Mouse (Mus musculus): Measurements from ENCODE around the gene Galnt10.

DNA sequence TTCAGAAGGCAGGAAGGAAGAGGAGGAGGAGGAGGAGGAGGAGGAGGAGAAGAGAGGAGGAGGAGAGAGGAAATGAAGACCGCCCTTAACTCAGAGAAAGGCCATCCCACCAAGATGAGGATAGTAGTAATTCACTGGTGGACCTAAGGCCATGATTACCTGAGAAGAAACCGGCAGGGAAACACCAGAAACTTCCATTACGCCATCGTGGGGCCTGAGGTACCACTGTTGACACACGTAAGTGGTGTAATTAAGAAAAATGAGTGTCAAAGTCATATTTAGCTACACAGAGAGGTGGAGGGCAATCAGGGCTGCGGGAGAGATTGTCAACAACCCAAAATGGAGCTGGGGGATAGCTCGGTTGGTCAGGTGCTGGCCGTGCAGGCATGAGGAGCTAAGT, 23.0 kb downstream of the Galnt10 start:
- TF ChIP-seq CTCF (IDR thresholded peaks at IDR 0.05; ENCODE audit: low read depth, low read length) (no peak), GATA2 (IDR thresholded peaks at IDR 0.05; ENCODE audit: borderline replicate concordance, low read depth, low read length) (no peak)

All from G1E (cell line).